Mouse (Mus musculus): ENCODE measurements around the gene Pik3r1. TPM values are rescaled to one million over a fixed set of nuclear protein-coding genes. Genes with fewer than 3 reads are reported as not detected.

Pik3r1 gene
- total and polyA plus RNA-seq, 2 experiments from 2014 or later = 16.3 to 31.6 TPM

GRCm38 (mm10) chr13:101678984-101679383 lies 89.0 kb downstream of the Pik3r1 start:
- Histone ChIP-seq H3K27ac (ENCODE audit: low read depth) (no peak overlapping the region), H3K36me3 (replicated peaks; ENCODE audit: control insufficient read depth, insufficient read depth, low read length) (peaks cover 17% of the 10 kb centered on the region), H3K9ac (replicated peaks; ENCODE audit: low read depth, low read length) (no peak overlapping the region), H3K4me1 (ENCODE audit: control insufficient read depth, insufficient read depth) (no peaks in the 10 kb centered on the region), H3K4me3 (ENCODE audit: low read depth, low read length) (no peak overlapping the region), H3K9me3 (replicated peaks; ENCODE audit: control insufficient read depth, low read length) (no peaks in the 10 kb centered on the region), H3K27me3 (ENCODE audit: control insufficient read depth, insufficient read depth, low read length) (no peaks in the 10 kb centered on the region), H3K4me2 (ENCODE audit: low read depth, low read length) (no peak overlapping the region)
- 52% methylated on average over 1 of the region's 1 CpGs for WGBS
- no peak for DNase-seq (ENCODE audit: low spot score)
- ATAC-seq (ENCODE audit: insufficient read depth, low read depth) = no peak
- TF ChIP-seq CTCF (IDR thresholded peaks at IDR 0.05; ENCODE audit: low read depth) = no peak
- TF ChIP-seq EP300 (IDR thresholded peaks at IDR 0.05; ENCODE audit: low read depth) = no peak

- Histone ChIP-seq H3K36me3 (replicated peaks; ENCODE audit: control insufficient read depth, insufficient read depth, low read length) (peaks cover 10% of the 10 kb centered on the region), H3K27ac (ENCODE audit: low read depth) (no peak overlapping the region), H3K4me2 (ENCODE audit: low read depth, low read length) (no peak overlapping the region), H3K9ac (replicated peaks; ENCODE audit: low read depth, low read length) (no peak overlapping the region), H3K9me3 (replicated peaks; ENCODE audit: control insufficient read depth, low read length) (no peaks in the 10 kb centered on the region), H3K27me3 (ENCODE audit: control insufficient read depth, insufficient read depth, low read length) (no peaks in the 10 kb centered on the region), H3K4me1 (ENCODE audit: control insufficient read depth, insufficient read depth) (no peaks in the 10 kb centered on the region), H3K4me3 (ENCODE audit: low read depth, low read length) (no peak overlapping the region)
- no peak for ATAC-seq (ENCODE audit: insufficient read depth, low read depth)
- 82% methylated on average over 4 of the region's 4 CpGs for WGBS
- TF ChIP-seq CTCF (IDR thresholded peaks at IDR 0.05; ENCODE audit: low read depth) = no peak
- TF ChIP-seq EP300 (IDR thresholded peaks at IDR 0.05; ENCODE audit: low read depth) = no peak
- no peak for DNase-seq (ENCODE audit: low spot score)
These were observed 90.0 kb downstream of the Pik3r1 start for GRCm38 (mm10) chr13:101678036-101678435.

- Histone ChIP-seq H3K4me3 (ENCODE audit: low read depth, low read length) (no peak overlapping the region), H3K4me2 (ENCODE audit: low read depth, low read length) (no peak overlapping the region), H3K36me3 (replicated peaks; ENCODE audit: control insufficient read depth, insufficient read depth, low read length) (no peaks in the 10 kb centered on the region), H3K4me1 (ENCODE audit: control insufficient read depth, insufficient read depth) (no peaks in the 10 kb centered on the region), H3K27ac (ENCODE audit: low read depth) (no peak overlapping the region), H3K9ac (replicated peaks; ENCODE audit: low read depth, low read length) (no peak overlapping the region), H3K9me3 (replicated peaks; ENCODE audit: control insufficient read depth, low read length) (no peaks in the 10 kb centered on the region), H3K27me3 (ENCODE audit: control insufficient read depth, insufficient read depth, low read length) (no peaks in the 10 kb centered on the region)
- 56% methylated on average over 3 of the region's 3 CpGs for WGBS
- DNase-seq (ENCODE audit: low spot score) (no peak), ATAC-seq (ENCODE audit: insufficient read depth, low read depth) (no peak)
- TF ChIP-seq EP300 (IDR thresholded peaks at IDR 0.05; ENCODE audit: low read depth) (no peak), CTCF (IDR thresholded peaks at IDR 0.05; ENCODE audit: low read depth) (no peak)
These were observed 94.1 kb downstream of the Pik3r1 start for GRCm38 (mm10) chr13:101673876-101674275.

- 0 out of 2 replicates have a peak, but pooled peaks cover 3% of the 10 kb centered on the region for H3K9me3 ChIP-seq (replicated peaks; ENCODE audit: control insufficient read depth, low read length)
- no peaks in the 10 kb centered on the region for H3K4me1 ChIP-seq (ENCODE audit: control insufficient read depth, insufficient read depth)
- no peak overlapping the region for H3K4me3 ChIP-seq (ENCODE audit: low read depth, low read length)
- ATAC-seq (ENCODE audit: insufficient read depth, low read depth) = no peak
- no peaks in the 10 kb centered on the region for H3K27me3 ChIP-seq (ENCODE audit: control insufficient read depth, insufficient read depth, low read length)
- TF ChIP-seq EP300 (IDR thresholded peaks at IDR 0.05; ENCODE audit: low read depth) (no peak), CTCF (IDR thresholded peaks at IDR 0.05; ENCODE audit: low read depth) (no peak)
- no peak overlapping the region for H3K4me2 ChIP-seq (ENCODE audit: low read depth, low read length)
- WGBS = 36% methylated on average over 3 of the region's 3 CpGs
- H3K27ac ChIP-seq (ENCODE audit: low read depth) = no peak overlapping the region
- no peak for DNase-seq (ENCODE audit: low spot score)
- H3K36me3 ChIP-seq (replicated peaks; ENCODE audit: control insufficient read depth, insufficient read depth, low read length) = no peaks in the 10 kb centered on the region
- H3K9ac ChIP-seq (replicated peaks; ENCODE audit: low read depth, low read length) = no peak overlapping the region
These were observed 99.2 kb downstream of the Pik3r1 start for GRCm38 (mm10) chr13:101668859-101669258.

- Histone ChIP-seq H3K9me3 (replicated peaks; ENCODE audit: control insufficient read depth, low read length) (0 out of 2 replicates have a peak, but pooled peaks cover 3% of the 10 kb centered on the region), H3K27ac (ENCODE audit: low read depth) (no peak overlapping the region), H3K4me1 (ENCODE audit: control insufficient read depth, insufficient read depth) (no peaks in the 10 kb centered on the region), H3K36me3 (replicated peaks; ENCODE audit: control insufficient read depth, insufficient read depth, low read length) (no peaks in the 10 kb centered on the region), H3K4me3 (ENCODE audit: low read depth, low read length) (no peak overlapping the region), H3K27me3 (ENCODE audit: control insufficient read depth, insufficient read depth, low read length) (no peaks in the 10 kb centered on the region), H3K9ac (replicated peaks; ENCODE audit: low read depth, low read length) (no peak overlapping the region), H3K4me2 (ENCODE audit: low read depth, low read length) (no peak overlapping the region)
- 69% methylated on average over 5 of the region's 5 CpGs for WGBS
- DNase-seq (ENCODE audit: low spot score) = no peak
- ATAC-seq (ENCODE audit: insufficient read depth, low read depth) = no peak
- TF ChIP-seq CTCF (IDR thresholded peaks at IDR 0.05; ENCODE audit: low read depth) (no peak), EP300 (IDR thresholded peaks at IDR 0.05; ENCODE audit: low read depth) (no peak)
These were observed 104.0 kb downstream of the Pik3r1 start for GRCm38 (mm10) chr13:101664010-101664409.

GRCm38 (mm10) chr13:101662900-101663299 lies 105.1 kb downstream of the Pik3r1 start:
- Histone ChIP-seq H3K27ac (ENCODE audit: low read depth) (no peak overlapping the region), H3K4me1 (ENCODE audit: control insufficient read depth, insufficient read depth) (no peaks in the 10 kb centered on the region), H3K9me3 (replicated peaks; ENCODE audit: control insufficient read depth, low read length) (0 out of 2 replicates have a peak, but pooled peaks cover under 1% of the 10 kb centered on the region), H3K27me3 (ENCODE audit: control insufficient read depth, insufficient read depth, low read length) (no peaks in the 10 kb centered on the region), H3K4me3 (ENCODE audit: low read depth, low read length) (no peak overlapping the region), H3K36me3 (replicated peaks; ENCODE audit: control insufficient read depth, insufficient read depth, low read length) (no peaks in the 10 kb centered on the region), H3K4me2 (ENCODE audit: low read depth, low read length) (no peak overlapping the region), H3K9ac (replicated peaks; ENCODE audit: low read depth, low read length) (no peak overlapping the region)
- WGBS = 56% methylated on average over 1 of the region's 1 CpGs
- DNase-seq (ENCODE audit: low spot score) (no peak), ATAC-seq (ENCODE audit: insufficient read depth, low read depth) (no peak)
- no peak for TF ChIP-seq CTCF (IDR thresholded peaks at IDR 0.05; ENCODE audit: low read depth)
- TF ChIP-seq EP300 (IDR thresholded peaks at IDR 0.05; ENCODE audit: low read depth) = no peak

Measured in heart, postnatal 0 days (tissue).